Mouse (Mus musculus) kidney, adult 18-20 months (tissue): ENCODE results near the gene Misp.

ENCODE experiments used
- DNase-seq: peaks from one replicate; pipeline ENCODE4 v3.0.0; 2021

Misp gene

DNA sequence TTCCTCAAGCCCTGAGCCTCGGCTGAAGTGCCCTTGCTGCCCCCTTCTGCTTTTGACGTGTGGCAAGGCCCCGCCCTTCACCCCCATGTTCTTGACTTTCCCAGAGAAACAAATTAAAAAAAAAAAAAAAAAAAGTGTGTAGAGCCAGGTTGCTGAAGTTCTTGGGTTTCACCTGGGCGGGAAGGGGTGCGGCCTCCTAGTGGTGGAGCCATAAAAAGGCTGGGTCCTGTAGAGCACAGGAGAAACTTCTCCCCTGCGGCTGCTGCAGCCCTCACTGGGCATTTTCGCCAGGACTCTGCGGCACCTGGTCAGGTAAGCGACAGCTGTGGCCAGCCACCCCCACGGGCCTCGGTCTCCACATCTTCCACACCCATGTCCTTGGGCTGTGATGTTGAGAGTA, at the start of gene Misp:
Gene Misp, plus strand, starts transcription at position 208 of the 400 bp plus-strand sequence.
- DNase-seq: peak; percentile 67

DNA sequence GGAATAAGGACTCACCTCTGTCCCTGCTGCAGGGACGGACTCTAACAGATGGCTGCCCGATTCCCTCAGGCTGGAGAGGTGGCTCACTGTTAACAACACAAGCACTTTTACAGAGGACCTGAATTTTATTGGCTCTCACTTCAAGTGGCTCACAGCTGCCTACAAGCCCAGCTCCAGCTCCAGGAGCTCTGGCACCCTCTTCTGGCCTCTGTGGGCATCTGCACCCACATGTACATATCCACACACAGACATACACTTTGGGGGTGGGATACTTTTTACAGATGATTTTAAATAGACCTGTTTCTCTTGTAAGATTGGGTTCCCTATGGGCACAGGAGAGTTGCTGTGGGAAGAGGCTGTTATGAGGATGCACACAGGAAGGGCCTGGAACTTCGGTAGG, 48.5 kb upstream of the Misp start:
- DNase-seq: no peak

DNA sequence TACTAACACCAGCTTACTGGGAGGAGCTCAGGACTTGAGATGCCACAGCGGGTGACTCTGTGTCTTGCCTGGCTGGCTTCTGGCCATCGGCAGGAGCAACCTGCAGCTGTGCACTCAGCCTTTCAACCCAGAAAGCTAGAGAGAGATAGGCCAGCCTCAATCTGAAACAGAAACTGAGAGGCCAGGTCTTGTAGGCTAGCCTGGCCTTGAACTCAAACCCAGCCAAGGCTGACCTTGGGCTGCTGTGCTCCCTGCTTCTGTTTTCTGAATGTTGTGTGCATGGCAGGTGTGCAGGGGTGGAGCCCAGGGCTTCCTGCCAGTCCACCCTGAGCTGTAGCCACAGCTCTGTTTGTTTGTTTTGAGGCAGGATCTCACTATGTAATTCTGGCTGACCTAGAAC, 47.6 kb upstream of the Misp start:
- no peak for DNase-seq

DNA sequence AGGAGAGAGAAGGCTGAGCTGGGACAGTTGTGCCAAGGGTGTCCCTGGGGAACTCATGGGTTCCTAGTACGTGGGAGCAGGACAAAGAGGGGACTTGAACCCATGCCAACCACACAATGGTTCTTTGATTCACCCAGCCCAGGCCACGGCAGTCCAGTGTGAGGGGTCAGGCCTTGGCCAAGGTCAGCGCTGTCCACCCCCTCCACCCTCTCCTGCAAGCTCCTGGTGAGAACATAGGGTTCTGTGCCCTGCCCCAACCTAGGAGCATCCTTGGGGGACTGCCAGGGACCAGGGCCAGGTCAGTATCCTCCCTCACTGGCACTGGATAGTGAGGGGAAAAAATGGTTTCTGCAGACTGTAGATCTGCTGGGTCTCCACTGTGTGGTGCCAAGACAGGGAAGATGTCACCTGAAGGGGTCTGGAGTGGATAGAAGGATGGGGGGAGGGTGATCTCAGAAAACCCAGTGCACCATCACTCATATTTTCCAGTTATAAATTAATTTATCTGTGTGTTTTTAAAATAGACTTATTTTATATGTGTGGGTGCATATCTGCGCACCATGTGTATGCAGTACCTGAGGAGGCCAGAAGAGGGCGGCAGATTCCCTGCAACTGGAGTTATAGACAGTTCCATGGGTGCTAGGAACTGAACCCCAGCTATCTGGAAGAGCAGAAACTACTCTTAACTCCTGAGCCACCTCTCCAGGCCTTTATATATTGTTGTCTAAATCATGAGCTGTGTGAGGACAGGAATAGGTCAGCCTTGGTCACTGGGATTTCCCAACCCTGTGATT, 46.1 kb upstream of the Misp start:
- DNase-seq: no peak

DNA sequence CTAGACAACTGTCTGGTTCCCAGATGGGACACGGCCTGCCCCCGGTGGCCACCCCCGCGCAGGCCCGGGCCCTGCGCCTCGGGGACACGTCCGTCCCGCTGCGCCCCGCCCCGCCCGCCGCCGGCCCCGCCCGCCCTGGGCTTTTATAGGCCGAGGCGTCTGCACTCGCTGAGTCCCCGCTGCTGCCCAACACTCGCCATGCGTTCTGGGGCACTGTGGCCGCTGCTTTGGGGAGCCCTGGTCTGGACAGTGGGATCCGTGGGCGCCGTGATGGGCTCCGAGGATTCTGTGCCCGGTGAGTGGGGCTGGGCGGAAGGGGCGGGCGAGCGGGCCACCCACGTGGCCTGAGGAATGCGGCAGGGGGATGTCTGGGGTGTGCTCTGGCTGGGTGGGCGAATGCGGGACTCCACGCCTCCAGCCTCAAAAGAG, 43.7 kb upstream of the Misp start, which contains the start of gene Fstl3:
Gene Fstl3, plus strand, starts transcription at position 170 of the 429 bp plus-strand sequence.
- DNase-seq: peak; percentile 46

DNA sequence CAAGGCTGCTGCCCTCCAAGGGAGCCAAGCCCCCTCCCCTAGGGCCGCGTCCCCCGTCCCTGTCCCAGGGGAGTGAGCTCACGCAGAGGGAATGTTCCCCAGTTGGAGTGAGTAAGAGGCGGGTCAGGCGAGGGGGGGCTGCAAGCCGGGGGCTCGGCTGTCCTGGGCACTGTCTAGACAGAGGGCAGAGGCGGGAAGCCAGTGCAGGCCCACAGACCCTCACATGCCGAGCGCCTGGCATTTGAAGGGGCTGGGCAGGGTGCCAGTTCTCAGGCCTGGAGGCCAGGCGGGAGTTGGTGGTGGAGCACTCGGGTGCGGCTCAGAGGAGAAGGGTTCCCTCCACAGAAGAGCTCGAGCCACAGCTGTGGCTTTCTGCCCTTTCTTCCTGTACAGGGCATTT, 42.8 kb upstream of the Misp start:
- peak; percentile 48 for DNase-seq

DNA sequence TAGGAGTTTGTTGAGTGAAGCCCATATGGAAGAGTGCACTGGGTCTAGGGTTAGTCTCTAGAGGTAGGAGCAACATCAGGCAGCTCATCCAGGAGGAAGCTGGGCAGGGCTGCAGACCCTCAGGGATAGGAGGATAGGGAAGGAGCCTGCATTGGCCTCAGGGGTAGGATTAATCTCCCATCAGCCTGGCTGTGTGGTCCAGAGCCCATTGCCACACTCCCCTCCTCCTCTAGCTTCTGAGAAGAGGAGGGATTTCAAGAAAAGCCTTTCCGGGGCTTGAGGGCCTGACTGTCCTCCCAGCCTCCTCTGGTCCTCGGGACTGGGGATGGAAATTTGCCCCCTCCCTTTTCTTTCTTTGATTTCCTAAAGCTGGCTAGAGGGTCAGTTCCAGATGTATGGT, 41.6 kb upstream of the Misp start:
- DNase-seq: no peak

DNA sequence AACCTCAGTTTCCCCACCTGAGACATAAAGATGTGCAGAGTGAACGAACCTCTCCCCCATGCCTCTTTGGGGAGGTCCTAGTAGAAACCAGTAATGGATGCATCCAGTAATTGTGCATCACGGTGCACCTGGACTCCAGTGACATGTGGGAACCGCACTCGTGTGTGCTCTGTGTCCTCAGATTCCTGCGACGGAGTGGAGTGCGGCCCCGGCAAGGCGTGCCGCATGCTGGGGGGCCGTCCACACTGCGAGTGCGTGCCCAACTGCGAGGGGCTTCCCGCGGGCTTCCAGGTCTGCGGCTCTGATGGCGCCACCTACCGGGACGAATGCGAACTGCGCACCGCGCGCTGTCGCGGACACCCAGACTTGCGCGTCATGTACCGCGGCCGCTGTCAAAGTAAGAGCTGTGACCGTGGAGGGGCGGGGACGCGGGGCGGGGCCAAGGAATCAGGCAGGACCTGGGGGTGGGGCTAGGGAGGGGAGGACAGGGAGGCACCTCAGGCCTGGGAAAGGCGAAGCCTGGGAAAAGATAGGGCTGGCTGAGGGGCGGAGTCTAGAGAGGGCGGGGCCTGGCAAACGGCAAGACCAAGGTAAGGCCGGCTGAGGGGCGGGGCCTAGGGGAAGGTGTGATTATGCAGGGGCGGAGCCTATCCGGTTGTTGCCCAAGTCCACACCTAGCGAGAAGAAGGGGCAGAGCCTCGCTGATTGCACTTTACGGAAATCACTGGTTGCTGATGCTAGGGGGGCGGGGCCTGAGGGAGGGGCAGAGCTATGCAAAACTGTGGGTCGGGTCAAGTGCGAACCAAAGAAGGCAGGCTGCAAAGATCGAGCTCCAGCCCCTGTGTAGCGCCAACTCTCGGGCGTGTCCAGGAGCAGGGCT, 40.8 kb upstream of the Misp start:
- peak; percentile 99 for DNase-seq

DNA sequence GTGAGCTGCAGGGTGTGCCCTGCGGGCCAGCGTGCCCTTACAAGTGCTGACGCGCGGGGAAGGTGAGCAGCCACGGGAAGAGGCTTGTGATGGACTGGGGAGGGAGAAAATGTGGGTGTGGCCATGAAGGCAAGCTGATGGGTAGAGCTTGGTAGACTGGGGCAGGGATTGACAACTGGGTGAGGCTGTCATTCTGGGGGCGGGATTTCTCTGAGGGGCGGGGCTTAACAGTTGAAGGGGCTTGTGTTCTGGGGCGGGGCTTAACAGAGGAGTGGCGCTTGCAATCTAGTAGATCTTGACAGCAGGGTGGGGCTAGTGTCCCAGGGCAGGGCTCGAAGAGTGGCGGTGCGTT, 40.1 kb upstream of the Misp start:
- no peak for DNase-seq

DNA sequence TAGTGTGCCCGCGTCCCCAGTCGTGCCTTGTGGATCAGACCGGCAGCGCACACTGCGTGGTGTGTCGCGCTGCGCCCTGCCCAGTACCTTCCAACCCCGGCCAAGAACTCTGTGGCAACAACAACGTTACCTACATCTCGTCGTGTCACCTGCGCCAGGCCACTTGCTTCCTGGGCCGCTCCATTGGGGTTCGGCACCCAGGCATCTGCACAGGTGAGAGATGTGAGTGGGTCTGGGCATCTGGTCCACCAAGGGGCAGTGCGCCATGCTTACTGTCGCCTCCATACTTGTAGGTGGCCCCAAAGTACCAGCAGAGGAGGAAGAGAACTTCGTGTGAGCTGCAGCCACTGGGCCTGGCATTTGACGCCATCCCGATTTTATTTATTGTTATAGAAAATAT, 39.6 kb upstream of the Misp start:
- DNase-seq: no peak

DNA sequence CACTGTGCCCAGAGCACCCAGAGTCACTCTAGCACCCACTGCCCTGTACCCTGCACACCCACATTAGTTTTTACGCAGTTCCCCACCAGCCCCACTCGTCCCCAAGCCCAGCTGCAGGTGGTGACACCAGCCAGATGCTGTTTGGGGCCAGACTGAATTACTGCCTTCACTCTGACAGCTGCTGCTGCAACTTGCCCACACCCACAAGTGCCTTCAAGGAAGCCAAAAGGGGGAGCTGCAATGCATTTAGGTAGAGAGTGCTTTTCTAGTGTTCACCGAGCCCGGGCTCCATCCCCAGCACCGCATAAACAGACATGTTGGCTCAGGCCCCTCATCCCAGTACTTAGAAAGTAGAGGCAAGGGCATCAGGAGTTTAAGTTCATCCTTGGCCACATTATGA, 38.8 kb upstream of the Misp start:
- DNase-seq: no peak

DNA sequence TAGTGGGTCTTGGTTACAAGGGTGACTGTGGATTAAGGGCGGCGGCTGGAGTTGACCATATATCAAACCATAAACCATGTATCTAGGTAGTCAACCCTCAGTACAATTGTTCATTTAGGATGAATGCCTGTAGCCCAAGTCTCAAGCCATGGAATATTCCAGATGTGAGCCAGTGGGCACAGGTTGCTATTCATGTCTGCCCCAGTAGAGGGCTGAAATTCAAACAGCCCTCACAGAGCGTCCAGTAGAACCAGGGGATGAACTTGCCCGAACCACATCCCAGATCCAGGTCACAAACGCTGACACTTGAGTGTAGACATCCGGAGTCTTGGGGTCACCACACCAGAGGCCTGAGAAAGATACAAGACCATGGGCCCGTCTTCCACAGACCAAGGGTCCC, 37.7 kb upstream of the Misp start:
- DNase-seq: no peak

DNA sequence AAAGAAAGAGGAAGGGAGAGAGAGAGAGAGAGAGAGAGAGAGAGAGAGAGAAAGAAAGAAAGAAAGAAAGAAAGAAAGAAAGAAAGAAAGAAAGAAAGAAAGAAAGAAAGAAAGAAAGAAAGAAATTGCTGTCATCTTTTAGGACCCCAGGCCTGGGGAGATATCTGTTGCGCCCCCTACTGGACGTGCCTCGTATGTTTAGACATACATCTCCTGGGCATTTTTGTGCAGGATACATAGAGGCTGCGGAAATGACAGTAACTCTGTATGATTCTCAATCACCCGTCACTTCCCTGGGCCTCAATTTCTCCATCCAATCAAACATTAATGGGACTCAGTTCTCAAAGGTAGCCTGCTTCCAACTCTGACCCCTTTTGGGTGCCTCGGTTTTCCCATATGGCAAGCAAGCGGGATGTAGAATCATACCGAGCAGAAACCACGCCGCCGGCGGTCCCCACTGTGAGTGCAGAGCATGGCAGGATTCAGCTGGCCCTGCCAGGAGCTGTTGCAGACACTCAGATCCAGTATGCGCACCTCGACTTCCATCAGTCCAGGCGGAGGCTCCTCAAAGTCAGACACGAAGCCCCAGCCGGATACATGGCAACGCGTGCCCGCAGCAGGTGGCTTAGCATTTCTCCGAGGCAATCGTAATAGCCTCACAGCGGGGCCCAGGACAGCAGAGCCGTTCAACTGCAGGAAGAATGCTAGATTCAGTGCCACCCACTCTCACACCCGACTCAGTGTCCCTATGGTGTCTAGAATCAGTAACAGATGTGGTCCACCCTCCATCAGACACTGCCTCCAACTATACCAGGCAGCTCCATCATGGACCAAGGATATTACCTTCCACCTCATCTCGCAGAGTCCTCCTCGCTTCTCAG, 36.6 kb upstream of the Misp start:
- peak; percentile 47 for DNase-seq

DNA sequence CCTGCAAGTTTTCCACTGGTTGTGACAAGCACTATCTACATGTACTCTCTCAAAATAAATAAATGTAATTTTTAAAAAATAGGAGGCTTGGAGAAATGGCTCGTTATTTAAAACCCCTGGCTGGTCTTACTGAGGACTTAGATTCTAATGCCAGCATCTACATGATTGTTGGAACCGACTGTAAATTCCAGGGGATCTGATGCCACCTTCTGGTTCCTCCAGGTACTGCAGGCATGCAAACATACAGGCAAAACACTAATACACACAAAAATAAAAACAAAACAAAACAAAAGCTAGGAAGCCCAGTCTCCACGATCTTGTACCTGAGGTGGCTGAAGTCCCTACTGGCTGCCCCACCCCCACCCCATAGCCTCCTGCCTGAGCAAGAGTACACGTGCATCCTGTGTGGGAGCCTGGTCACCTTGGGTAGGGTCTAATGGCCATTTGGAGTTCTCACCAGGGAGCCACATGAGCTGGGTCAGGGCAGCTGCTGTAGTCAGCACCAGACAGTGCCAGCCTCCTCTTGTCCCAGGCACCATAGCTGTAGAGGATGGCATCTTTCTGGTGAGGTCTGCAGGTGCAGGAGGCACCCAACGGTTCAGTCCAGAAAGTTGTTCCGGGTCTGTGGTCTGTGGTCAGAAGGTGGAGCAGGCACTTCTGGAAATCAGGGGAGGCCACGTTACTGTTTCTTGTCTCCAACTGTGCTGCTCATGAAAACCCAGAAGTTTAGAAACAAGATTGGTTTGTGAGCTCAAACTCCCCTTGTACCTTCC, 32.2 kb upstream of the Misp start:
- peak; percentile 91 for DNase-seq

DNA sequence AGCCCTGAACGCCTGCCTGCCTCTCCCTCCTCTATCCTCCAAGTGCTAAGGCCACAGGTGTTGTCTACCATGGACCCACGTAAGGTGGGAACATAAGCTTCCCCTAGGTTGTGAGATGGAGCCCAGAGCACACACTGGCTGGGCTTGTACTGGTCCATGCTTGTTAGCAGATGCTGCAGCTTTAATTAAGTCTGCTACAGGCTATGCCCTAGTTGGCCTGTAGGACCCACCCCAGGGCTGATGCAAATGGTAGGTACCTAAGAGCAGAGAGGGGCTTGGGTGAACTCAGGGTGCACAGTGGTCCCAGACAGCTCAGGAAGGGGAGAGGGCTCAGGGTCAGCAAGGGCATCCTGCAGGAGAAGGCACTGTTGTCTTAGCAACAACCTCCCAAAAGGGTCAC, 31.2 kb upstream of the Misp start:
- no peak for DNase-seq

DNA sequence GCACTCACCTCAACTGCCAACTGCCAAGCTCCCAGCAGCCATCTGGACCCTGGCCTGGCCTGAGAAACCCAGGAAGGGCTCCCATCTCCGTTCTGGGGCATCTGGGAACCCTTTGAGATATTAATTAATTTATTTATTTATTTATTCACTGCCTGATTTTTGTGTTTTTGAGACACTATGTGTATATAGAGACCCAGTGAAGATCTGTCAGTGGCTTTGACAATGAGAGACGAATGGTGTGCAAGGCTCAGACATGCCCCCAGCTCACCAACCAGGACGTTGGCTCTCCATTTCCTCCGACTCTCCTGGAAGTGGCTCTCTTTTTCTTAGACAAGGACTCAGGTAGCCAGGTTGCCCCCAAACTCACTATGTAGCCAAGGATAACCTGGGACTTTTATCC, 29.9 kb upstream of the Misp start, which contains the start of gene Prss57:
Gene Prss57, minus strand, starts transcription at position 101 of the 400 bp plus-strand sequence.
- no peak for DNase-seq

DNA sequence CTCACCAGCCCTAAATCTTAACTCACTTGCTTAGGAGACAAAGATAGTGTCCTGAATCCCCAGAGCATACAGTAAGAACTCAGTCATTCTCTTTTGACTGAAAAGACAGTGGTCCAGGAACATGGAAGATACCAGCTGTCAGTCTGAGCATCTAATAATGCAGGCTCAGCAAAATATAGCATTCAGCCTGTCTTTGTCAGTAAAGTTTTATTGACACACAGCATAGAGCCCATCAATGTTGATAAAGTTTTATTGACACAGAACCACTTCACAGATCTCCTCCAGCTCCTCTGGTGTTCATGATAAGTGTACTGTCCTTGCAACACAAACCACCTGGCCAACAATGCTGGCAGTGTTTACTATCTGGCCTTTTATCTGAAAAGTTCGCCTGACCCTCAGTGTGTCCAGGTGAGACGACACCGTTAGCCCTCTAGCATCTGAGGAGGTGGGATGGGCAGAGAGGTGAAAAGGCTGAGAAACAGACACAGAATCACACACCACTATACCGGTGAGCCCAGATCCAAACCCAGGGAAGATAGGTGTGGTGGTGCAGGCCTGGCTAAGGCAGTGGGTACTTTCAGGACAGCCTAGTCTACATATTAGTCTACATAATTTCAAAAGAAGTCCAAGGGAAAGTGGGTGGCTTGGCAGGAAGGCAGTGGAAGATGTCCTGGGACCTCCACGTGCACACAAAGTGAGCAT, 28.3 kb upstream of the Misp start:
- DNase-seq: no peak

DNA sequence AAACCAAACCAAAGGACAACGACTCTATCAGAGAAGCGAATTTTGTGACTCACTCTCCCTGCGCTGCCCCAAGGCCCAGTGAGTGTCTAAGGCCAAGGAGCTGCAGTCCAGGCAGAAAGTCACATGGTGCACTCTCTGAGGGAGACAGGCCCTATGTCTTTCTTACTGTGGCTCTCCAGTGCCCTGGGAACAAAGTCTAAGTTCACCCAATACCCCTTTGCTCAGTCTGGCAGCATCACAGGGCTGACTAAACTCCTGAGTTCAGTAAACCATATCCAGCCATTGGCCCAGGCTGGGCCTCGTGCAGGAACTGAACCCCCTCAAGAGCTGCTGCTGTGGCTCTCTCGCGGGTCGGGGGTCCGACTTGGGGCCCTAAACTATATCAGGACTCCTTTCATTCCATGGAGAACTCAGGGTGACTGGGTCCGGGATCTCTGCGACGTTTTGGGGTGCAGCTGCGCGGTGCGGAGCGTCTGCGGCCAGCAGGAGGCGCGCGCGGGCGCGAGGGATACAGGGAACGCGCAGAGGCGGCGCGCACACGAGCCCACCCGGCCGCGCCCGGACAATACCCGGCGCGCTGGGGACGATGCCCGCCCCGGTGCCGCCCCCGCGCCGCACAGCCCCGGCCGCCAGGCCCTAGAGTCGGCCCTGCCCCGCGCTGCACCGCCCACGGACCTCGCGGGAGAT, 27.6 kb upstream of the Misp start, which contains the start of gene Palm:
Gene Palm, plus strand, starts transcription at position 522 of the 687 bp plus-strand sequence.
- DNase-seq: peak; percentile 92

DNA sequence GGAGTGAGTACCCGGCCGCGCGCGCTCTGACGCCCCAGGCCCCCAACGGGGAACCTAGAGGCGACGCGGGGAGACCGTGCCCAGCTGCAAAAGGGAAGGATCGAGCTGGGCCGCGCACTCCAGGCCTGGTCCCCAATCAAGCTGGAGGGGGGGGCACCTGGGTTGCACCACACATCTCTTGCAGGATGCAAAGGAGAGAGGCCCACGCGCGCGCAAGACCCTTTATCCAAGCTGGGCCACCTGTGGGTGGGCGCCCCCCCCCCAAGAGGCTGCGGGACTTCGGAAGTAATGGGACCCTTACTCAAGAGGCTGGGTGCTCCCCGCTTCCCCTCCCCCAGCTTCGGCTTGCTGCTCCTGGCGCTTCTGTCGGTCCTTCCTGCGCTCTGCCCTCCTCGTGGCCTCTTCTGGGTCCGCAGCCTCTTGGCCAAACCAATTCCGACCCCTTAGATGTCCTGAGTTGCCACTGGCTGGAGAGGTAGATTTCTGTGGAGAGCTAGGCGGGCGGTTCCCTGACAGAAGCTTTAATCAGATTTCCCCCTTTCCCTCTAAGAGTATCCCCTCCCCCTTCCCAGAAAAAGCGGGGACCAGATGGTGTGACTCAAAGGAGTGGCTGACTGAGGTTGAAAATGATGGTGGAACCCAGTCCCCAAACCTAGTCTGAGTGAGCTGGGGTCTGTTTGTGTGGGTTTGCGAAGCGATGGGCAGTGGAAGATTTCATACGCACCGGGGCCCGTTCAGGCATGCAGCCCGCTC, 26.9 kb upstream of the Misp start:
- DNase-seq: peak; percentile 61

DNA sequence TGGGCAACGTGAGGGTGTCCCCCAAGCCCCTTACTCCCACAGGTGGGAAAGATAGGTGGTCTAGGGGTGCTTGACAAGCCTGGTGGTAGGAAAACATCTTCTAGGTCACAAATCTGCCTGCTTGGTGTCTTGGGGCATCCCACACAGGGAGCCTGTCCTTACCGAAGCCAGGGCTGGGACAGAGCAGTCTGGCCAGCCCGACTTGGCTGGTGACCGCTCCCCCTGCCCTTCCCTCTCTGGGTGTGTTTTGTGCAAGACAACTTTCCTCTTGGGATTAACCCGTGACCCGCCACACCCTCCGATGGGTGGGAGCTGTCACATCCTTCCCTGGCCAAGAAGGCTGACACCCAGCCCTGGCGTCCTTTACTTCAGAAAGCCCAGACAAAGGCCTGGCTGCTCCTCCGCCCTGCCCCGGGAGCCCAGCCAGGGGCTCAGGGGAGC, 26.3 kb upstream of the Misp start:
- DNase-seq: peak; percentile 87
